Mouse (Mus musculus) CD4-positive, CD25-positive, alpha-beta regulatory T cell, adult 2 months (primary cell): ENCODE measurements around the gene Mvb12b.

Source experiments
- DNase-seq: peaks from one replicate; pipeline ENCODE4 v3.0.0-alpha.2; 2012; ENCODE audit warnings: low read depth, low spot score

Mvb12b gene

DNA sequence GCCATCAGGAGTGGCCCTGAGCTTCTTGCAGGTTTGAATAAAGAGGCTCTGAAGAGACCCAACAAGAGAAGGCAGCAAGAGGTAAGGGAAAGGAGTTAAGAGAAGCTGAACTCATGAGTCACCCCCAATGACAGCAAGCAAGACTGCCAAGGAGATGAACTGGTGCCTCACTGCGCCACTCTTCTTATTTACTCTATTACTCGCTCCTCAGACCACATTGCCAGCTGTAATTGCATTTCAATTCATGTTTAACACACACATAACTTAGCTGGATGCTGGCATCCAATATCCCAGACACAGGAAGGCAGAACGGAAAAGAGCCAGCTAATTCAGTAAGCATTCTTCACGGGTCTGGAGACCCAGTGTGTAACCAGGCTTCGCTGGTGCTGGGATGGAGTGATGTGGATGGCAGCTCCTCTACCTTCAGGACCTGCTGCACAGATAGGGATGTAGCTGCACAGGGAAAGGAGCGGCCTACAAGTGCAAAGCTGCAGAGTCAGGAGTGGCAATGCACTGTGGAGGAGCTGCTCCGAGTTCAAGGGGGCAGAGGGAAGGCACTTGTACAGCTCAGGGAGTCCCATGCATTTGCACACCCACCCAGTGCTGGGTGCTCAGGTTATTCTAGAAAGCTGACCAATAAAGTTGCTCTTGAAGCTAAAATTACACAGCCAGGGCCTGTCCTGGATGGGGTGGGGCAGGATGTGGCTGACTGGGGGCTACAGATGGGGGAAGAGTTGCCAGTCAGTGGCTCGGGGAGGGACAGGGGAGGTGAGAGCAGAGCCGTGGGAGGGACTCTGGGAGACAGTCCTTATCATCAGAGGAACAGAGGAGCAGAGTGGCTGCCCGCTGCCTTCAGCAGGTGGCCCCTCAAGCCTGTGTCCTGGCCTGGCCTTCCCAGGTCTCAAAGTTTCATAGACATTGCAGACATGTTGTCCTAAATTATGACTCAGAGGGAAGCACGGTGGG, 34.5 kb downstream of the Mvb12b start:
- DNase-seq, result no peak

DNA sequence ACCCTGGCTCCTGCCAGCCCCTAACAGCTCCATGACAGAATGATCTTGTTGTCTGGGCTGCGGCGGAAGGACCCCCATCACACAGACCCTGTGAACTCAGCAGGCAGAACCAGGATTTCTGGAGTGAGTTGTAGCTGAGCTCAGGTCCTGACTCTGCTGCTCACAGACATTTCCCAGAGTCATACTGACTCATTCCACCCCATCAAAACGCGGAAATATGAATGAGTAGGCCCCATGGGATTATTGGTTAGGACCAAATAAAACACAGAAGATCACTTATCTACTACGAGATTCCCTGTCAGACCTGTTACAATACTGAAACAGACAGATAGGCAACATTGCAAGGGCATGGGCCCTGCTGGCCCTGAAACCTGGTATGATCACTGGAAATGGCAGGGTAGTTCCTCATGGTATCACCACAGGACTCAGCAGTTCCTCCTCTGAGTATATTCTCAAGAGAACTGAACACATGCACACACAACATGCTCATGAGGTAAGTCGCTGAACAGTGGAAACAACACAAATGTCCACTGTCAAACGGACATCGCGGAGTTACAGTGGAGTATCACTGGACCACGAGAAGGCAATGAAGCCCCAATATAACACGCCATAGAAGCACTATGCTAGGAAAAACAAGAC, 40.4 kb downstream of the Mvb12b start:
- no peak for DNase-seq

DNA sequence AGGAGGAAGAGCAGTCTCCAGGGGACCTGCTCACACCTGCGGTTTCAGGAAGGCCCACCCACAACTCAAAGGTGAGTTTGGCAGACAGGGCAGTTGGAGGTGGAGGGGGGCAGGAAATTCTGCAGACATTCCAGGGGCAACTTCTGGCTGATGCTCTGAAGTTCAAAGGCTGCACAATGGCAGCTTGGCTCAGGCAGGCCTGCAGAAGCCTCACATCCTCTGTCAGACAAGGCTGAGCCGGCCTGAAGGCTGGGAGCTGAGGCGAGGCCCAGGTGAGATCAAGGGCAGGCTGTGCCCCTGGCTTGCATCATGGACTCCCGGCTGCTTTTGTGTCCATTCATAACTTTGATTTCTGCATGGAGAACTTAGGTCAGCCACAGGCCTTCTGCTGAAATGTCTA, 41.1 kb downstream of the Mvb12b start:
- no peak for DNase-seq

DNA sequence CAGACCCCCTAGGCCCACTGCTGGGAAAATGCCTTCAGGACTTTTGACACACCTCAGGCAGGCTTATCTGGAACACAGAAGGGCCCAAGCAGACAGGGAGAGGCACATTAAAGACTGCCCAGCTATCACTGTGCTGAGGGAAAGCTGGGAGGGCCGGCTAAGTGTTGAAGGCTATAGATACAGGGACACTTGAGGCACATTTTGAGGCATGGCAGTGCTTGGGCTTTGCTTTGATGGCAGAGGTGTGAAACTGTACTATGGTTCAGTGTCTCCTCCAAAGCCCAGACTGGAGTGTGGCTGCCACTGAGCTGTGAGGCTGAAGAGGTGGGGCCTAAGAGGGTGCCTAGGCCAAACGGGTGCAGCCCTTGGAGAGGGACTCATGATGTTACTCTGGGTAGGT, 44.1 kb downstream of the Mvb12b start:
- DNase-seq, result no peak

DNA sequence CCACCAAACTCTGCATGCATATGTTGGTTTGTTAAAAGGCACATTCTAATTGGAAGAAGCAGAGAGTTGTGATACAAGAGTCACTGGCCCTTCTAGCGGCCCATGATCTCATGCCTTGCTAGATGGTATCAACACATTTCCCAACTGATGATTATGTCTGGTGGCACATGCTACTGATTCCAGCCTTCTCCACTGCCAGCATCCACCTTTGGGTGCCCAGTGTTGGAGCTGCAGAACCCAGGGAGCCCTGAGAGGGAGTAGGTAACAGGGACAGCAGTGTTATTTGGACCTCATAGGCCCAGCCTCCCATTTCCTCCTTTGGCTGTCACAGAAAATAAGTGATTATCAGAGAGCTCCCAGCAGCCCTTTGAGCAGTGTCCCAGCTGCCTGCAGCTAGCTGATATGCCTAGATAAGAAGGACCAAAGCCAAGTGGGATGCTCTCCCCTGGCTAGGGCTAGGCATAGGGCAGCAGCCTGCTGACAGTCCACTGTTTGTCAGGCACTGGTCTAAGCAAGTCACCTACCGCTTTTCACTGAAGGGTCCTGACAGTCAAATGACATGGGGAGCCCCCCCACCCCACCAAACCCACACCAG, 44.7 kb downstream of the Mvb12b start:
- no peak for DNase-seq

DNA sequence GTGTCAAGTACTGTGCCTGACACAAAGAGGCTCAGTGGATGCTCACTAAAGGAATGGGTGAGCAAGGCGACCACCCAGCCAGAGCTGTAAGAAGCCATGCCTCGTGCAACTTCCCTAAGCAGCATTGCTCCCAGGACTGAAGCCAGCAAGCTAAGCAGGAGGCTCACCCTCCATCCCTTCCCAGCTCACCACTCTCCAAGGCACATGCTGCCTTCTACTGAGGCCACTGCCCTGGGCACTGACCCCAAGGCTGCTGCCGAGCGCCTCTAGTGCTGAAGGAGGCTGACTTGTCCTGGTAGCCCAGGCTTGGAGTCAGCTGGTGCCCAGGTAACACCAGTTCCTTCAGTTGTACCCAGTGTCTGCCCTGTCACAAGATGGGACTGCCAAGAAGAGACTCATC, 45.8 kb downstream of the Mvb12b start:
- DNase-seq, result no peak

DNA sequence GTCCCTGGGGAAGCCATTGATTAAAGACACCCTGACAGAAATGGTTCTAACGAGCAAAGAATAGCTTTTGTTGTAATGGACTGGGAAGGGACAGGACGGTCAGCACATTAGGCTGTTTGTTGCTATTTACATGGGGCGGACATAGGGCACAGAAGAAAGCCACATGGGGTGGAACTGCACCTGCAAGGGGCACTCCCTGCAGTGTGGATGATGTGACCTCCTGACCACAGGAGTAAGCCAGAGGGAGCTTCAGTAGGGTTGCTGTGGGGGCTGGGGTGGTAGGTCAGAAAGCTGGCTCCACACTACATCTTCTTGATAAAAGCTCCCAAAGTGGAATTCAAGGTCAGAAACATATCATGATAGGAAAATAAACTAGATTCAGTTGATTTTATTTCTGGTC, 47.3 kb downstream of the Mvb12b start:
- DNase-seq, result no peak

DNA sequence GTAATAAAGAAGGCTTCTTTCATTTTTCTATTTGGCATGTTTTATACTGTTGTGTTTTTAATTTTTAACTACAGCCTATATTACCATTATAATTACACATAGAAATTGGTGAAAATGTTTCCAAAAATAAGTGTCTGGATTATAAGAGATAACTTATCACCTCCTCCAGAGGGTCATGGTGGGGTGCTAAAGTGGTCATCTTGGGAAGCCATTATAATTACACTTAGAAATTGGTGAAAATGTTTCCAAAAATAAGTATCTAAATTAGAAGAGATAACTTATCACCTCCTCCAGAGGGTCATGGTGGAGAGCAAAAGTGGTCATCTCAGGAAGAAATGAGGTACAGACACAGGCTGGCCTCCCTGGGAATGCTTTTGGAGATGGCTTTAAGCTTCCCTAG, 48.5 kb downstream of the Mvb12b start:
- DNase-seq, result no peak

DNA sequence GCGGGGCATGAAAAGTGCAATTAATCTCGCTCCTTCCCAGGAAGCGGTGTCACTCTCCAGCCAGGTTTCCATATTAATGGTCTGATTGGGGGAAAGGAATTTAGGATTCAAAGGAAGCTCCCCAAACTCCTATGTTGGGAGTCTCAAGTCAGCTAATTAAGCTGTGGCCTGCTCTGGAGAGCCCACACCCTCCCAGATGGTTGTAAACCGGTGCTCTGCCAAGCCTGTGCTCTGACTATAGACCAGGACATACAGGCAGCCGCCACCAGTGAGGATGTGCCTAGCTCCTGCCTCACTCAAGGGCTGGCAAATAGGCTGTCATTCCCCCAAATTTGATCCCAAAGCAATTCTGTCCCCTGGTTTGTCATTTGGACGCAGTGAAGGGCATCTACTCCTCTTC, 50.4 kb downstream of the Mvb12b start:
- DNase-seq, result no peak

DNA sequence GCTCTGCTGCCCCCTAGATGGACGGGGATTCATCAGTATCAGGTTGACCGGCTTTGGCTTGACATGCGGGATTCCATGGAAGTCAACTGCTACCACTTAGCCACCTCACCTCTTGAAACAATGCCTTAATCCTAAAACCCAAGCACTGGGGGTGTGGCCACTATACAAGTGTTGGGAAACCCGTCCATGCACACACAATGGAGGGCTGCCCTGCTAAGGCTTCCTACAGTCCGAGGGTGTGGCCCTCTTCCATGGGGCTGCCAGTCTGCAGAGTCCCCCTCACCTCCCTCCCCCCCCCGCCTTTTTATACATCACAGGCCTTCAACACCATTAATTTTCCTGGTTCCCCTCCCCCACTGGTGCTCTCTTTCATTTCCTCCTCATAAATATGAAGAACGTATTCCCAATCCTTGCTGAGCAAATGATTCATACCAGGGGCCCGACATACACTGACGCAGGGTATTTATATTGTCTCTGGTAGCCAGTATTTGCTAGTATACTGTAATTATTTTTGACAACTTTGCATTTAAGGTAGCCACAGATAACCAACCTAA, 51.0 kb downstream of the Mvb12b start:
- DNase-seq, result no peak

DNA sequence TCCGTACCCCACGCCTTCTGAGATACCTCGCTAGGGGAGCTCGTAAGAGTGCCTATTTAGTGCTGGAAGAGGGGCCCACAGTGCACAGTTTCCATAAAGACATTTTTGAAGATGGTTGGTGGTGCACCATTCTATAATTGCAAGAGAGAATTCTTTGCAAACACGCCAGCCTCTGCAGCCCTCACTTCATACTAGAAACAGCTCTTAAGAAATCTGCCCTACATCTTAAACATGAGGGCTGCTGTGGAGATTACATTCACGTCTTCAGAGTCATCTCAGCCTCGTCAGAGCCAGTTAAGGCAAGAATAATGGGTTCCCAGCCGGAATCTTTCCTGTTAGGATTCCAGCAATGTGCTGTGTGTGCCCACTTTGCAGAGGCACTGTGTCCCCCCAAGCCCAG, 52.7 kb downstream of the Mvb12b start:
- DNase-seq, result no peak

DNA sequence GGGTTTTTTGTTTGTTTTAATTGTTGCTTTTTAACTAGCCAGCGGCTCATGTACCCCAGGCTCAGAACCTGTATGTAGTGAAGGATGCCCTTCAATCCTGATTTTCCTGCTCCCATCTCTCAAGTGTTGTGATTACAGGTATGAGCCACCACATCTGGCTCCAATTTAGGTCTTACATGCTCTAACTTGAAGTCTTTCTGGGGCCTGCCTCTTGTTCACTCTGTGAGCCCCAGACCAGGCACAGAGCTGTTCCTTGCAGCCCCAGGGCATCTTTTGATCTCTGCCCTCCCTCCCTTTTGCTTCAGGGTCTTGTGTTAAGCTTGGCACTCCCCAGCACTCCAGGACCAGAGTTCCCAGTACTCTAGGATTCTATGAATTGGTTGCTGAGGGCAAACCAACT, 53.8 kb downstream of the Mvb12b start:
- DNase-seq, result no peak

DNA sequence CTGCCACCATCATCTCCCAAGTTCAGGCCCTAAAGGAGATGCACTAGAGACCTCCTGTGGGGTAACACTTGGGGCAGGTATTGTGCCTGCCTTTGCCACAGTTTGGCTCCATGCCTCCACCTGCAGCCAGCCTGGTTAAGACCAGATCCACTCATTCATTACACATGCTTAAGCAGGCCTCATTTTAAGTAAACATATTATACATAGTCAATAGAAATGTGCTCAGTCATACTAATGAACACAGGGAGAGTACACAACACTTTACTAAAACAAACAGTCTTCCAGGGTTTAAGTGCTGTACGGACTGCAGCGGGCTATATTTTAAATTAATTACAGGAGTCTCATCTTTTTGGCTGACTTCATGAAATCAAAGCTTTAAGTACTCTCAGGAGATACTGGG, 57.9 kb downstream of the Mvb12b start:
- DNase-seq, result no peak

DNA sequence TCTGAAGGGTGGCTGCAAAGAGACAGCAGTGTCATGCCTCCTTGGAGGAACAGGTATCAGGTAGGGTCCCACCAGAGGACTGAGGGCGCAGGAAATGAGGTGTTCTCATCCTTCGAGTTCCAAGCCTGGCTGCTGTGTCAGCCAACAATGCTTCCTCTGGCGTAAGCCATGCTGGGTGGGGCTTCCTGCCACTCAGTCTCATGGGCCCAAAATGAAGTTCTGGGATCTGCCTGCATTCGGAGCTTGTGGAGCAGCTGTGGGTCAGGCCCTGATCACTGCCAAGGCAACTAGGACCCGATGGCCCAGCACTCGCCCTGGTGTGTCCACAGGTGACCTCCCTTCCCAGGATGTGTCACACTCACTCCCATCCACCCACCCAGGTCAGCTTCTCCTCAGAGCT, 61.0 kb downstream of the Mvb12b start:
- no peak for DNase-seq

DNA sequence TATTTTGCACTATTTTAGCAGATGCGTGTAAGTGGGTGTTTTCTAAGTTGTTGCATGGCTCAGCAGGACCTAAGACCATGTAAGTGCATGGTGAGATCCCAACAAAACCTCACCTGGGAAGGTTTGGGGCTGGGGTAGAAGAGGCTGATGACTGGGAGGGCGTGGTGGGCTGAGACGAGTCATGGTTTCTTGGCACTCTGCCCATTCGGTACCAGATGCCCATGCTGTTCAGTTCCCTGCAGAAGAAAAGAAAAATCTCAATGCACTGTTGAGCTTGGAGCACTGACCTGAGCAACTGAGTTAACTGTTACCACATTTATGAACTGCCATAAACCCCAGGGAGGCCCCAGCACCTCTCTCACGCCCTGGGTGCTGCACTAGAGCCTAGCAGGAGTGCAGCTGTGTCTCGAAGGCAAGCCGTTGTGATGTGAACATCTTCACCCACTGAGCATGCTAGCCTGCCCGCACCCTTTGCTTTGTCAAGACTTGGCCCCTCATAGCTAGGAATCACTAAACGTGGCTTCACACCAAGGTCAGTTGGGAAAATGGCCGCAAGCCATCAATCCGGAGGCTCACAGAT, 62.7 kb downstream of the Mvb12b start:
- no peak for DNase-seq

DNA sequence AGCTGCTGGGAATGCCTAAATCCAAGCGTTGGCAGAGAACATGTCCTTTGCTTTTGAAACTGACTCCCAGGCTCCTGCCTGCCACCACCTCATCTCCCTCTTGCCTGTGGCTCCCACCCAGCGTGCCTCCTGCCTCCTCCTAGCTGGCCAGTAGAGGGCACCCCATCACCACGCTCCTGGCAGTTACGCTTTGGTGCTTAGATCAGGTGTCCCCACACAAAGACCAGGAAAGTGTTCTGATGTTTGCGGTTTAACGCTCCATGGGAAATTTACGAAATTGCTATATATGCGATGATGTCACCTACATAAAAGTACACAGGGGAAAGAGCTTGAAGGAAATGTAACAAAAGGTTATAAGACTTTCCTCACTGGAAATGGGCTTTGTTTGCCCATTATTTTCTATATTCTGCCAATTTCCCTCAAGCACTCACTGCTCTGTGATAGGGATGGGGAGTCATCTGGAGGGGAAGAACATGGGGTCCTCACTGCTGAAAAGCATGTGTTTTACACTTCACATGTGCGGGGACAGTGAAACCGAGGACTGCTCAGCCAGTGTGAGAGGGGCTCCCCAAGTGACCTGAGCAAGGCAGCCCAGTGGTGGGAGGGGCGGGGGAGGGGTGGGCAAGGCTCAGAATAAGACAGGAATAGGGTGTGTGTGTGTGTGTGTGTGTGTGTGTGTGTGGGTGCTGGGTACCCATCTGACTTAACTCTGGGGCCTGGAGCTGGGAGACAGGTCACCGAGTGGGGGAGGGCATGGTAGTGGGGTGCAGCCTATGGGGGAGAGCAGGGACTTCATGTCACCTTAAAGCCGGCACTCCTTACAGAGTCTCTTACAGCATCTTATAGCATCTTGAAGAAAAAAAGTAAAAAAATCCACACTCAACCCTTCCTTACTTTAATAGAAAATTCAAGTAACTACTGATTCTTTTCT, 65.8 kb downstream of the Mvb12b start:
- DNase-seq, result peak; percentile 88

DNA sequence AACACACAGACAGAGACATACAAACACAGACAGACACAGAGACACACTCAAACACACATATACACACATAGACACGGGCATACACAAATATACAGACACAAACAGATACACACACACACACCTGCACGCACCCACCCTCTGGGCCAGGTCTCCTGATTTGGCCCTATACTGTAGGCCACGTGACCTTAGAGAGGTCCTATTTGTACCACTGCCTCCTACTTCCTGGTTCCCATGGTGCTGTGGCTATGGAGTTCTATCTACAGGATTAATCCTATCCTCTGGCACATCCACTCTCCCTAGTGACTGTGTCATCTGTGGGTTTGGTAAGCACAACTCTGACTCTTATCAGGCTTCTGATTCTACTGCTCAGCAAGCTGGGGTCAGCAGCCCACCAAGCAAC, 67.3 kb downstream of the Mvb12b start:
- DNase-seq, result no peak

DNA sequence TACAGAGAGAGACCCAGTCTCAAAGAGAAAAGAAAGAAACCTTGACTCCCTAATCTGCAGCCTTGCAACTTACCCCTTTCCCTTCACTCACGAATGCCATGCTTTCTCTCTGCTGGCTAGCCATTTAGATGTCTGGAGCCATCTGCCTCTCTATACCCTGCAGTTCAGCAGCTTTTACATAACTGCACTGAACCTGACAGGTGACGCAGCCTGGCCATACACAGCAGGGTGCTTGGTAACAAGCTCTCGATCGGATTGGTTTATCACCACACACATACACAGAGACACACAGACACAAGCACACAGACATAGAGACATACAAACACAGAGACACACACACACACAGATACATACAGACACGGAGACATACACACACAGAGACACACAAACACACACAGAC, 67.7 kb downstream of the Mvb12b start:
- DNase-seq, result no peak

DNA sequence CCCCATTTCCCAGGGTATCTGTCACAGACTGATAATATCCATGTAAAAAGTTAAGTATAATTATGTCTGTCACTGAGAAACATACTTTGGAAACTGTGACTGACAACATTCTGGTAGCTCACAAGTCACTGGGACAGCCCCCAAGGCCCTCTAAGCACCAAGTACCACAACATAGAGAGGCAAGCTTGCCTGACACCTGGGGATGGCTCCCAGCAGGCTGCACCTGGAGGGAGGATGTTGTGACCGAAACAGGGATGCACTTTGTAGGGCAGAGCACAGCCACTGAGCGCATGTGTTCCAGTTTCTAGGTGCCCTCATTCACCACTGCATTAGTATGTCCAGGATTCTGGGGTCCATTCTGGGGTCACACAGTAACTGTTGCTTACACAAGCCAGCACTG, 69.4 kb downstream of the Mvb12b start:
- DNase-seq, result no peak

DNA sequence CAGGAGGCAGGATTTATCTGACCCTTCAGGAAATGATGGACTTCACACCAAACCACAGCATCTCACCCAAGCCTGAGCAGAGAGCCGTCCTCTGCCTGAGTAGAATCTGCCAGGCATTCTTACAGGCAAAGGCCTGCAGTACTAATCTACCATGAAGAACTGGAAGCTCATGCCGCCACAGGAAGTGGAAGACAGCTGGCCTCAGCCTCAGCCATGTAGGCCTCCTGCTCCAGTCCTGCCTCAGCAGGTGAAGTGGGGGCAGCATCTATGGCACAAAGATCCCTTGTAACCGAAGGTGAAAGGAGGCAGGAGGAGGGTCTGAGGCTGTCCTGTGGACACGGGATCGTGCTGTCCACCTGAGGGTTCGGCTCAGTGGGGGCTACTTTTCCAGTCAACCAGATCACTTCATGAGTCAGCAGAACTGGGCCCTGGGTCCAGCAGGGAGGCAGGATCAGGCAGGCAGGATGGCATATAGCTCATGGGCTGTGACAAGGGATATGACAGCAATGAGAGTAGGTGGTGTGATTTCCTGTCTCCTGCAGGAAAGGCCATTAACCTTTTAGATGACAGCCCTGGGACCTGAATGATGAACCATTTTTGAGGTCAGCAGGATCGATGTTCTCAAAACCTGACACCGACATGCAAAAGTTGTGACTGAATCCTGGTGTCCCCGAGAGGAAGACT, 69.9 kb downstream of the Mvb12b start:
- no peak for DNase-seq
